Mouse (Mus musculus): ENCODE results near the gene Trub2.
A peak's percentile ranks its signal among the peaks of the same experiment; 100 is the strongest.

Trub2 gene

DNA sequence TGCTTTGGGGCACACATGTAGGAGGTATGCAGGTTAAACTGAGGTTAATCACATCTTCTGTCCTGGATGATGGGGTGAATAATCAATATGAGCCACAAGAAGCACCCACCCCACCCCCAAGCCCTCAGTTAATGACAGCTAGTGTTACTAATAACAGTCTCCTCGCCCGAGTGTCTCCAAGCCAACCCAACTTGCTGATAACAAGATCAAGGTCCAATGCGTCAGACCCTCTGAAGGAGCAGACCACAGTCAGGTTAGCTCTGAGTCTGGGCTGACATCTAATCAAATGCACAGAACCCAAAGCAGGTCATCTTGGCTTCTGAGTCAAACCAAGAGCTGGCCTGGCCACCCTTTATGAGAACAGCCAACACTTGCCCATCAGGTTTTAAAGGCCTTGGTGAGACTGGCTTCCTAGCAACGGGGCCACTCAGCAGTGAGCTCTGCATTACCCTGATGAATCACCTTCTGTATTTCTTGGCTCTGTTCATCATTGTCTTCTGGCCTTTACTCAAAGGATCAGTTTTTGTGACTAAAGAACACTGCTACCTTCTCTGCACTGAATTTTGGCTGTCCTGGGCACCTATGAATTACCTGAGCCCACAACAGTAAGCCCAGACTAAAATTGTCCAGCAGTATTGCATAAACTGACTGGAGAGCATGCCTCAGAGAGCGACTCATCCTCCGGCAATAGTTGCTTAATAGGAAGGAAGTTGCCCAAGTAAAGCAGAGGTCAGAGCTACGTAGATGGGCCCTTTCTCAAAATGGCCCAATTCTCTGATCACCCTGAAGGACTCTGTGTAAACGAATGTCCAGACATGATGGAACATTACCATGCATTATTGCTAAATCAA is 16.5 kb downstream of the Trub2 start:
- no peak for DNase-seq

DNA sequence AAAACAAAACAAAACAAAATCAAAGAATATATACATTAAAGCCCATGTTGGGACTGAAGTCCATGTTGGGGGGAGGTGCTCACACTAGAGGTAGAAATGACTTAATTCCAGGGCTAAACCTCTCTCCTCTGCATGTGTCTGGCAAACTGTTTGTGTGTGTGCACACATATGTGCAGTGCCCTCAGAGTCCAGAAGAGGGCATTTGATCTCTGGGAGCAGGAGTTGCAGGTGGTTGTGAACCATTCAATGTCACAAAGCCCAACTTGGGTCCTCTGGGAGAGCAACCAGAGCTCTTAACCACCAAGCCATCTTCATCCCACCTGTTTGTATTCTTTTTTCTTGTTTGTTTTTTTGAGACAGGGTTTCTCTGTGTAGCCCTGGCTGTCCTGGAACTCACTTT is 18.1 kb downstream of the Trub2 start:
- no peak for DNase-seq

DNA sequence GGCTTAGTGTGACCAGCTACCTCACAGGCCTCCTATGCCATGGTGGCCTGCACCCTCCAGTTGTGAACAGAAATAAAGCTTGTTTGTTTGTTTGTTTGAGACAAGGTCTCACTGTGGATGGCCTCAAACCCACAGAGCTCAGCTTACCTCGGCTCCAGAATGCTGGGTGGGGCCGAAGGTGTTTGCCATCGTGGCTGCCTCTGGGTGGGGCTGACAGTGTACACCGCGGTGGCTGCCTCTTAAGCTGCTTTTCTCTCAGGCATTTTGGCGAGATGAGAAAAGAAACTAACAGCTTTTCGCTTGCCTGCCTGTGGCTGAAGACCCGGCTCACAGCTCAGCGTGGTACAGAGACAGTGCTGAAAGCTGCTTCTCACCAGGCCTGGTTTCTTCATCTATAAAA is 19.4 kb downstream of the Trub2 start:
- no peak for DNase-seq

DNA sequence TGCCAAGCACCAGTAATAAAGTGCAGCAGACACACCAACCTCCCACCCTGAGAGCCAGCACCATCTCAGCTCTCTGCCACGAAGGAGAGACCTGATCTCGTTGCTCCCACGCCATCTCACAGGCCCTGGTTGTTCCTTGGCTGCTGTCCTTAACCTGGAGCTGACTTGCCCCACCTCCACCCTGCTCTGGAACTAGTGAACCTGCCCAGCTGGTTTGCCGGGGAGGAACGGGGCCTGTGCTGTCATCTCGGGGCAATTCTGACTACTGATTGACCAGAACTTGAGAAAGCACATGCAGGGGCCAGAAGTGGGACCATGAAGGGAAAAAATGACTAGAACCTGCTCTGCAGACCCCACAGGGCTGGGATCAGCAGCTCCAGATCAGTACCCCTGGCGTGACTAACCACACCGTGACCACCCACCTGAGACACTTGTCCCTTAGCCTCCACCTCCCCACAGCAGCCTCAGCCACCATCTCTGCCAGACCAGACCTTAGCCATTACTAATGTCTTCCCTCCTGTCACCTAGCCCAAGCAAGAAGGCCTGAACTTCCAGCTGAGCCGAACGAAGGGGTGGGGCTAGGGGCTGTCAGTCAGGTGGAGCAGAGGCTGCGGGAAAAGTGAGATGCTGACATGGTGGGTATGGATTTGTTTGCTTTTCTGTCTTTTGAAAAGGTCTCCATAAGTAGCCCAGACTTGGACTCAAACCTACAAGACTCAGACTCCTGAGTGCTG is 20.2 kb downstream of the Trub2 start:
- peak; percentile 50 to 68 for DNase-seq

DNA sequence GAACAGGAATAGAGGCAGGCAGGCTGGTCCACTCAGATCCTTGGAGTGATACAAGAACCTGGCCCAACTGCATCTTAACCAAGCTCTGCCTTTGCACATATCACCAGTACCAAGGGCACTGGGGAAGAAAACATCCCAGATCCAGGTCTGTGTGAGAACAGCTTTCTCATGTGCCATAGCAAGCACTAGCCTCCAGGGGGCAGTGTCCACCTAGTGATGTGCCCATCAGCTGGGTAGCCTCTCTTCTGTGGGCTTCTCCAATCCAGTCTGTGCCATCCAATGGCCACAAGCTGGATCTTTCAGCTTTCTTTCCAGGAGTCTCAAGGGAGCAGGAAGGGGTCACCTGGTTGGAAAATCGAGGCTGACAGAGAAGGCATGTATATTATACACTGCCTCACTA is 23.5 kb downstream of the Trub2 start:
- peak; percentile 50 to 73 for DNase-seq

DNA sequence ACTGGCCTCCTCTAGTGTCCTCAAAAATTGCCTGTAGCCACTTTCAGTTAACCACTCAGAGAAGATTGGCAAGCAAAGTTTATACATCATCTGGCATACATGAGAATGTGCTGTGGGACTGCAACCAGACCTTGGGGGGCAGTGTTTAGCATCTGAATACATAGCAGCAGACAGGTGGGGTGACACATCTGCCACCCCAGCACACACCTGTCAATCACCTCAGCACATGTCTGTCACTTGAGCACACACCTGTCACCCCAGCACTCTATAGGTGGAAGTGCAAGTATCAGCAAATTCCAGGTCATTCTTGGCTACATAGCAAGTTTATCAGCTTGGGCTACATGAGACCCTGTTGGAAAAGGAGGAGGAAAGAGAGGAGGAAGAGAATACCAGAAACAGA is 32.6 kb downstream of the Trub2 start:
- DNase-seq, result no peak

DNA sequence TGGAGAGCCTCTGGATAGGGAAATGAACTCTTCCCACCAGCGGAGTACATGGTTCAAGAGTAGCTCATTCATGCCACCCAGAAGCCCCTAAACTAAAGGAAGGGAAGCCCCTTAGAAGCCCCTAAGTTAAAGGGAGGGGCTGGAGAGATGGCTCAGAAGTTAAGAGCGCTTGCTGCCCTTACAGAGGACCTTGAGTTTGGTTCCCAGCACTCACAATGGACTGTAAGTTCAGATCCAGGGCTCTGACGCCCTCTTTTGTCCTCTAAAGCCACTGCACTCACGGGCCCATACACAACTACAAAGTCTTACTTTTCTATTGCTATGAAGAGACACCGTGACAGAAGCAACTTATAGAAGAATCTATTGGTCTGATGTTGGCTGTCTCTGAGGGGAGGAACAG is 35.9 kb downstream of the Trub2 start:
- DNase-seq, result no peak

DNA sequence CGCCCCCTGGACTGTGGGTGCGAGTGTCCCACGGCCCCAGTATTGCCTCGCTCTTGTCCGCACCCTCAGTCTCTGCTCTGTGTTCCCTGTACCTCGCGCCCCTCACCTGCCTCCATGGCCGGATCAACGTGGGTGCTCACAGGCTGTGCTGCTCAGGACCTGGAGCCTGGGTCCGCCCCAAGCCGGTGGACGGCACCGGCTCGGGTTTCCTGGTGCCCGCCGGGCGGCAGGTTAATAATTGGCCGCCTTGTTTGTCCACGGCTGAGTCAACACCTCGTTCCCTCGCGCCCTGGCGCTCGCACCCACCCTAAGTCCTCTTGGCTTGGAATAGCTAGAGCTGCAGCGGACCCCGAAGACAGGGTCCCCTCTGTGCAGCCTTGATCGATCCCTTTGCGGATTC is 36.8 kb downstream of the Trub2 start, which contains the start of gene Gm13420:
Gene Gm13420 (minus strand): TSS at position 189 of the 400 bp plus-strand sequence.
- DNase-seq, result peak; percentile 76 to 79

DNA sequence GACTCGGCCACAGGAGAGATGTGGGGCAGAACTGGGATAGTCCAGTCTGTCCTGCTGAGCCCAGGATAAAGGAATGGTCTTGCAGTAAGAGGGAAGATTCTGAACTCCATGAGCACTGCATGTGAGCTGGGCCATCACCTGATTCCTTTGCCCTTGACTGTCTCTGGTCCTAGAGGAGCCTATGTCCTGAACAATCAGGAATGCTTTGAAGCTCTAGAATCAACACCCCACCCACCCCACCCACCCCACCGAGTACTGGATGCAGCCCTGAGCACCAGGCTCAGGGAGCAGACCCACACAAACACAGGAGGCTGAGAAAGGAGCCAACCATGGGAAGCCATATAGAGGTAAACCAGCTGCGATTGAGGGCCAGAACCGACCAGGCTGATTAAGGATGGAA is 39.8 kb downstream of the Trub2 start:
- DNase-seq, result no peak

DNA sequence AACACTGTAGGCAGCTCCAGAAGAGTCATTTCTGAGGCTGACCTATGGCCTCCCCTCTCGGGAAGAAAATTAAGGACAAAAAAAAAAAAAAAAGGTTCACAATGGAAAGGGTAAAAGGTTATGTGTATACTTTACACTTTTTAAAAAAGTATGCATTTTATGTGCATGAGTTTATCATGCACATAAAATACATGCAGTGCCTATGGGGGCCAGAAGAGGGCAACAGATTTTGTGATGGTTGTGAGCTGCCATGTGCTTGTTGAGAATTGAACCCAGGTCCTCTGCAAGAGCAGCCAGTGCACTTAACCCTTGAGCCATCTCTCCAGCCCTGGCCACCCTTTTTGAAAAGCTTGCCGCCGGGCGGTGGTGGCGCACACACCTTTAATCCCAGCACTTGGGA is 40.5 kb downstream of the Trub2 start:
- DNase-seq, result no peak

DNA sequence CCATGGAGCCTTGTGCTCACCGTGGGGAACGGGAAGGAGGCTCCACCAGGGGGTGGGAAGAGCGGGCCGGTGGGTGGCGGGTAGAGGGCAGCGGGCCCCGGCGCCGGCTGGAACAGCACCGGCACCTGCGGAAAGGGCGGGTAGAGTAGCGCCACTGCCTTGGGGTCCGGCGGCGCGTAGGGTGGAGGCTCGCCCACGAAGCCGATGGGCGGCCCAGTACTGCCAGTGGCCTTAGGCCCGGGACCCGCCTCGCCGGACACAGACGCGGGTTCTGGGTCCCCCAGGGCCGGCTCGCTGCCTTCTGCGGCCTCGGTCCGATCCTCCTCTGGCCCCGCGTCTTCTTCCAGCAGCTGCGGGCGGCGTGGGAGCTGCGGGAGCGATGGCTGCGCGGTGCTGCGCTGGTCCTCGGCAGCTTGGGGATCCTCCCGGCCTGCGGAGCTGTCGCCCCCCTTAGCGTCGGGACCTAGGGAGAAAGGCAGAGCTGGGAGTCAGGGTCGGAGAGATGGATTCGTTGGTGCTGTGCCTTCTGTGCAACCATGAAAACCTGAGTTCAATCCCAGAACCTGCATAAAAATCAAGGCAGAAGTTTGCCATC is 41.0 kb downstream of the Trub2 start:
- DNase-seq, result no peak

DNA sequence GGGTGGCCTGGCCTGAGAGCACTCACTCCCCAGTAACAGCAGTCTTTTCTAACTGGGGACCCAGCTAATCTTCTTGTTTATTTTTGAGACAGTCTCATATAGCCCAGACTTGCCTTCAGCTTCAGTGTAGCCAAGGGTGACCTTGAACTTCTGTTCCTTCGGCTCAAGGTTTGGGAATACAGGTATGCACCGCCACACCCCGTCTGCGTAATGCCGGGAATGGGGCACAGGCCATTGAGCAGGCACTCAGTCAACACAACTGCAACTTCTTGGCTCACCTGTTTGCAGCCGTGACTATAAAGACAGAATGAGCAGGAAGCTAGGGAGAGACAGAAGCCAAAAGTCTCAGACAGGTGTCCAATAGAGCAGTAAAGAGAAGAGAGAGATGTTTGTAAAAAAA is 44.0 kb downstream of the Trub2 start:
- DNase-seq, result peak; percentile 34 to 55

DNA sequence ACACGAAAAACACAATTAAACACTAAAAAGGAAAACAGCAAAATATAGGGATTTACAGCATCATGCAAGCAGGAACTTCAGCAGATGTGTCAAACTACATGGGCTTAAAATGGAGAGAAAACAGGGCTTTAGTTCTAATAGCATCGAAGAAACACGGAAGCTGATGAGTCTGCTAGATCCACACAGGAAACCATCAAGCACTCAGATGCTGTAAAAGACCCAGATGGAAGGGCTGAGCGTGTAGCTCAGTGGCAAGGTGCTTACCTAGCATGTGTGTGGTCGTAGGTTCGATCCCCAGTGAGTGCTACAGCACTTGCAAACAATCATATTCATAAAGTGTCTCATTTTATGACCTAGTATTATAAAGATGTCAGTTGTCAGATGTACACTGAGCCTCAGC is 47.1 kb downstream of the Trub2 start:
- DNase-seq, result no peak

DNA sequence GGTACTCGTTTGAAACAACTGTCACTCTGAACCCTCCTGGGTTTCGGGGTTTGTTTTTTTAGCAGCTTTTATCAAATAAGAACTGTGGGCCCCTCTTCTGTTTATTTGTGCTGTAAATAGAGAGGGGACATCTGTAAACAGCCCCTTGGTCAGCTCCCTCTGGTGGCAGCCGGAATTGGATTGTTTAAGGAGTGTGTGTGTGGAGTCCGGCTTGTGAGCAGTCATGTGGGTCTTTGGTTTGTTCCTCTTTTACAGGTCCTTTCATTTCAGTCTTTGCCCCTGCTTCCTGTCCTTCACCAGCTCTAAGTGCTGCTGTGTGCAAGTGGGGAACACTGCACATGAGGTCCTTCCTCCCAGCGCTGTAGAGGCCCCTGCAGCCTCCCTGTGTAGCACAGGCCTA is 48.9 kb downstream of the Trub2 start:
- no peak for DNase-seq

DNA sequence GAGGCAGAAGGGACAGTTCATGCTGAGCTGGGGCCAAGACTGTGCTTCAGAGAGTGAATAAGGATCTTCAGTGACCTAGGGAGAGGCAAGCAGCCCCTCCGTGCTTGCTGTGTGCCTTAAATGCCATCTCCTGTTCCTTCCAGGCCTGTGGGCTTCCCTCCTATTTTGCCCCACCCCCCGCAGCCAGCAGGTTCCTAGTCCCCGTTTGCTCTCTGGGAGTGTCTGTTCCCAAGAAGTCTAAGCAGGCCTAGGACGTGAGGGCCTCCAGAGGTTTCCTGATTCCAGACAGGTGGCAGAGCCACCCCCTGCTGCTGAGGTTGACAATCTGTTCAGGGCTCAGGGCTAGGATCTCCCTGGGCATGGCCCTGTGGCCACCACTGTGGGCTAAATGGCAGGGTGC is 49.5 kb downstream of the Trub2 start:
- no peak for DNase-seq

DNA sequence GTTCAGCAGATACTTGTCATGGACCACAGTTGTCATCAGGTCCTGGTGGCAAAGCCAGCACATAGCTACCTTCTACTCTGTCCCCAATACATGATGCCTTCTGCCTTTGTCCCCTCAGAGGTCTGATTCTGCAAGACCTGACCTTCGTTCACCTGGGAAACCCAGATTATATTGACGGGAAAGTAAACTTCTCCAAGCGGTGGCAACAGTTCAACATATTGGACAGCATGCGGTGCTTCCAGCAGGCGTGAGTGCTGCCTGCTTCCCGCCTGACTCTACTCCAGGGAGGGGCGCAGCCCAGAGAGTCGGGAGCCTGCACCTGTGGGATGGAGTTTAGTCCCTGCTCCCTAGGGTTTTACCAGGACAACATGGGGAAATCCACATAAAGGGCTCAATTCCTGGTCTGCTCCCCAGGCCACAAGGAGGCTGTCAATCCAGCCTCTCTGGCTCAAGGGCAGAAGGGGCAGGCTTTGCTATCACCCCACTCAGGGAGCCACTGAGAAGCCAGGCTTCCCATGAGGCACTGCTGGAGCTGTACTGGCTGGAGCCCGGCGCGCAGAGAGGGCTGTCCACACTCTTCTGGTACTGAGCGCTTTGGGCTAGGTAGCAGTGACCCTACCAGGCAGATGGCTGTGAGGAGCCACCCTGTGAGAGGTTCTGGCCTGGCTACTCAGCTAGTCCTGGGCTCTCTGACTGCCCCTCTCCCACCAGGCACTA is 50.9 kb downstream of the Trub2 start:
- no peak for DNase-seq

DNA sequence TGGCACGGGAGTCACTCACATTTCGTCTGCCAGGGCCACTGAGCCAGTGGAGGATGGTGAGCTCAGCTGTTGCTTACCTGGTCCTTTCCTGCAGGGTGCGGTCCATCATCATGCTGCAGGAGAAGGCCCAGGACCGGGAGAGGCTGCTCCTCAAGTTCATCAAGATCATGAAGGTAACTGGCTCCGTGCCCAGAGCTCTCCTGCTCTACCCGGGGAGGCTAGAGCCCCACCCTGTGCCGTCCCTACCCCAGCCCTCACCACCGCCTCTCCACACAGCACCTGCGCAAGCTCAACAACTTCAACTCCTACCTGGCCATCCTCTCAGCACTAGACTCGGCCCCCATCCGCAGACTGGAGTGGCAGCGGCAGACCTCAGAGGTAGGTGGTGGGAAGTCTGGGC is 52.6 kb downstream of the Trub2 start:
- no peak for DNase-seq

DNA sequence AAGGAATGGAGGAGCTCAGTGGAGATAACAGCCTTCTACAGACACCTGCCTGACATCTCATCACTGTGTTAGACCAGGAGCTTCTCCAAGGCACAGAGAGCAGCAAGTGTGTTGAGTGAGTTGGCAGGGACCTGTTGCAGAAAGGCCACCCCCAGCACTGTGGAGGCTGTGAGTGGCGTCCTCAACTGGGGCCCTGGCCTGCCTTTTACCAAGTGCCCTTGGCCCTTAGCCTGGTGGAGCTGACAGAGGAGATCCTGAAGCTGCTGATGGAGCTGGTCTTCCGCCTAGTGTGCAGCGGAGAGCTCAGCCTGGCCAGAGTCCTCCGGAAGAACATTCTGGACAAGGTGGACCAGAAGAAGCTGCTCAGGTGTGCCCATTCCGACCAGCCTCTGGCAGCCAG is 55.0 kb downstream of the Trub2 start:
- DNase-seq, result no peak

DNA sequence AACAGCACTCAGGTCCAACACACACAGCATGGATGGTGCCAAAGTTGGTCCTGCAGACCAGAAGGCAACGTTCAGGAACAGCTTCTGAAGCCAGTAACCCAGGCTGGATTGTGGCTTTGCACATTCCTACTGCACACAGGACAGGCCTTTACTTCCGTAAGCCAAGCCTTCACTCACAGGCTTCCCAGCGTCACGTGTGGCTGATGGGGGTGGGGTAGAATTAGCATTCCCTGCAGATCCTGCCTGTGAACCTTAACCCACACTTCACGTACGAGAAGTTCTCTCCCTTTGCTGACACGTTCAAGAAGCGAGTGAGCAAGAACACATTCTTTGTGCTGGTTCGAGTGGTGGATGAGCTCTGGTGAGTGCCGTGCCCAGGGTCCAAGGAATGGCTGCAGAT is 55.7 kb downstream of the Trub2 start:
- DNase-seq, result peak; percentile 38 to 41

DNA sequence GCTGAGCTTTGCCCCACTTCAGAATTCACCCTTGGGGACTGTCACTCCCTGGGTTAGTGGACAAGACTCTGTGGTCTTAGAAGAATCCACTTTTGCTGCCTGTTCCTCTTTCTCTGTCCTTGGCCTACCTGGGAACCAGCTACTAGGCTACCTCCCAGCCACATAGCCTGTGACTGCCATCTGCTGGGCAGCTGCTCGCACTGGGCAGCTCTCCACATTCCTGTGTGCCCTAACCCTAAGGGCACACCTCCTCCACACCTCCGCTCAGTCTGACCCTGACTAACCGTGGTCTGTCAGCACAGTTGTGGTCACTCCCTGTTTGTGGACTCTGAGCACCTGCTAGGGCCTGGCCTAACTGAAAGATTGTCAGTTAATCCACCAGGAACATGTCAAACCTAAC is 56.8 kb downstream of the Trub2 start:
- DNase-seq, result peak; percentile 63 to 64

DNA sequence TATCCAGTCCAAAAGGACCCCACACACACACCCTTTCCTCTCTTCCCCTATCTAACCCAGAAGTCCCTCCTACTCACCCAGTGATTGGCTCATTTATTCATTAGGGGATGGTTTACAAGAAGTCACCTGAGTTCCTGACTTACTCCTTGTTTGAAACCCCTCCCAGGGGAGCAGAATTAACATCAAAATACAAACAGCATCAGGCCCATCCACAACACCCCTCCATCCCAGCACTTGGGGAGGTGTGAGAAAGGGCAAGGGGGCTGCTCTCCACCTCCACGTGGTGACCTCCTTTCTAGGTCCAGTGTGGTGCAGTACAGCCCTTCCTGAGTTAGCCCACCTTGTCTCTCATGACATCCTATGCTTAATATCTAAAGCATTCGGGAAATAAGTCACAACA is 58.8 kb downstream of the Trub2 start:
- DNase-seq, result no peak

DNA sequence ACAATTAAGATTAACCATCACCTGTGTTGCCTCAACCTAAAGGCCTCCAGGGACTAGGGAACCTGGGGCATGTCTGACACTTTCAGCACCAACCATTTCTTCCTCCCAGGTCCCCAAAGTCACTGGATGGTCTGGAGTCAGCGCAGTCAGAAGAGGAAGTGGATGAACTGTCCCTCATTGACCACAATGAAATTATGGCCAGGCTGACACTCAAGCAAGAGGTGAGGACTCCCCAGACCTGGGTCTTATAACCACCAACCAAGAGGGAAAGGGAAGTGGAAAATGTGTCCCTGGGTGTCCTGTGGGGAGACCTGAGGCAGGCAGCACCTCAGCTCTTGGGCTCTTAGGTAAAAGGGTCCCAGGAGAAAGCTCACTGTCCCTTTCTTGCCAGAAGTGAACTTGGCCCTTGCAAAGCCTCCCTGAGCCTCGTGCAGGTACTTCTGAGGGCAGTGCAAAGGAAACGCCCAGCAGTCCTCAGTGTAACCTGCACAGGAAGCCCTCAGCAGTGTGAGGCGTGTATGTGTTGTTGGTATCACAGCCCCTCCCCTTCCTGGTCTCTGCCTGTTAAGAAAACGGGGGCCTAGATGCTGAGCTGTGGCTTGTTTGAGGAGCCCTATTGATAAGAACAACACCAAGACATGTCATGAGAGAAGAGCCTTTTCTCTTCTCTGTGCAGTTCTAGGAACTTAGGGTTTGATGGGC is 63.5 kb downstream of the Trub2 start:
- no peak for DNase-seq

DNA sequence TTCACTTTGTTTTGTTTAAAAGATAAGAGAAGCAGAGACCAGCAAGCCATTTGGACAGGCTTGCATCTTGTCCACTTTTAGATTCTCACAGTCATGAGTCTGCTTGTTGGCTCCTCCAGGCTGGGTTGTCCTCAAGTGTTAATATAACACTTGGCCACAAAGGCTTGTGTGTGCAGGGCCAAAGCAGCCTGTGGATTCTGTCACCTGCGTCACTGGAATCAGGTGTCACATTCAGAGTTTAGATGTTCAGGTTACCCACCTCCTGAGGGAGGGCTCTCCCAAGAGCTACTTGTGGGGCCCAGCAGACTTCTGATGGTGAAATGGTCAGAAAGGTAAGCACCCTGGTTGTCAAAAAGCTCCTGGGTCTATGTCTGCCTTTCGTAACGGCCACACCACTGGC is 65.2 kb downstream of the Trub2 start:
- no peak for DNase-seq

Data from kidney, adult 8-10 months (tissue).